Mouse (Mus musculus) limb, embryonic 15.5 days (tissue): ENCODE measurements at regions not wholly inside any gene's neighbourhood (a gene's known extent, or its start where the extent isn't known, plus 50 kb on each side); places are given as distances from the start of the nearest gene placed in this dataset.

ENCODE experiments used
- ATAC-seq: fragments of 200-750 bp; cut with Nextera tagmentation; 2 replicates; pipeline ENCODE4 v1.8.0; 2017; ENCODE audit warnings: low read depth, moderate TSS enrichment; ENCODE audit not compliant: insufficient number of reproducible peaks, low FRiP score, low TSS enrichment
- H3K27ac ChIP-seq: fragments of 300-500 bp; sonication (generic); 2 replicates; pipeline ENCODE4 v1.5.1; 2015; ENCODE audit warnings: moderate library complexity, mild to moderate bottlenecking, inconsistent platforms
- H3K27me3 ChIP-seq: fragments of 300-500 bp; sonication (generic); 2 replicates; pipeline ENCODE4 v1.6.1; 2015; ENCODE audit warnings: inconsistent platforms
- H3K36me3 ChIP-seq: fragments of 300-500 bp; sonication (generic); 2 replicates; pipeline ENCODE4 v1.6.1; 2015; ENCODE audit warnings: inconsistent platforms
- H3K4me1 ChIP-seq: fragments of 300-500 bp; sonication (generic); 2 replicates; pipeline ENCODE4 v1.6.1; 2015; ENCODE audit warnings: inconsistent platforms
- H3K4me2 ChIP-seq: fragments of 300-500 bp; sonication (generic); 2 replicates; pipeline ENCODE4 v1.6.1; 2015; ENCODE audit warnings: mild to moderate bottlenecking, inconsistent platforms
- H3K4me3 ChIP-seq: fragments of 300-500 bp; sonication (generic); 2 replicates; pipeline ENCODE4 v1.5.1; 2015; ENCODE audit warnings: mild to moderate bottlenecking, inconsistent platforms
- H3K9ac ChIP-seq: fragments of 300-500 bp; sonication (generic); 2 replicates; pipeline ENCODE4 v1.6.1; 2015; ENCODE audit warnings: inconsistent platforms
- H3K9me3 ChIP-seq: fragments of 300-500 bp; sonication (generic); 2 replicates; pipeline ENCODE4 v1.6.1; 2016; ENCODE audit warnings: inconsistent platforms
- WGBS: fragments of 180-500 bp; shearing (Covaris S2); methylation state at CpG from one replicate; pipeline ENCODE4 v1.1.7; 2015; 5-methylcytosine and 5-hydroxymethylcytosine counted together

GRCm38 (mm10) chr7:129975781-129976514, 384.3 kb downstream of the Wdr11 start:
- Histone ChIP-seq H3K4me2 (no peak overlapping the region), H3K9ac (no peak overlapping the region), H3K4me3 (no peak overlapping the region), H3K27ac (peak overlapping the region; percentile 75), H3K9me3 (no peaks in the 10 kb centered on the region), H3K36me3 (no peaks in the 10 kb centered on the region), H3K27me3 (no peaks in the 10 kb centered on the region), H3K4me1 (no peaks in the 10 kb centered on the region; the same call in 1 of the 2 replicates)
- WGBS, result 62% methylated on average over 21 of the region's 21 CpGs
- peak; percentile 58; the same call in 1 of the 2 replicates for ATAC-seq

GRCm38 (mm10) chr7:129978576-129978975, 386.9 kb downstream of the Wdr11 start:
- Histone ChIP-seq H3K9ac (no peak overlapping the region), H3K36me3 (no peaks in the 10 kb centered on the region), H3K27ac (no peak overlapping the region), H3K9me3 (no peaks in the 10 kb centered on the region), H3K27me3 (no peaks in the 10 kb centered on the region), H3K4me2 (no peak overlapping the region), H3K4me1 (peaks cover under 1% of the 10 kb centered on the region; the same call in 1 of the 2 replicates), H3K4me3 (no peak overlapping the region)
- no peak for ATAC-seq
- WGBS, result 74% methylated on average over 5 of the region's 5 CpGs

GRCm38 (mm10) chr7:129979337-129979736, 387.7 kb downstream of the Wdr11 start:
- no peak overlapping the region for H3K27ac ChIP-seq
- no peak overlapping the region for H3K9ac ChIP-seq
- H3K4me3 ChIP-seq, result no peak overlapping the region
- 58% methylated on average over 6 of the region's 6 CpGs for WGBS
- no peaks in the 10 kb centered on the region for H3K9me3 ChIP-seq
- H3K36me3 ChIP-seq, result no peaks in the 10 kb centered on the region
- no peak for ATAC-seq
- H3K4me1 ChIP-seq, result peaks cover 6% of the 10 kb centered on the region; the same call in 1 of the 2 replicates
- no peaks in the 10 kb centered on the region for H3K27me3 ChIP-seq
- no peak overlapping the region for H3K4me2 ChIP-seq

- Histone ChIP-seq H3K9me3 (no peaks in the 10 kb centered on the region), H3K4me2 (no peak overlapping the region), H3K4me1 (peaks cover 11% of the 10 kb centered on the region; the same call in 1 of the 2 replicates), H3K27me3 (no peaks in the 10 kb centered on the region), H3K36me3 (no peaks in the 10 kb centered on the region), H3K9ac (no peak overlapping the region), H3K27ac (no peak overlapping the region), H3K4me3 (no peak overlapping the region)
- no peak for ATAC-seq
- WGBS, result 81% methylated on average over 1 of the region's 1 CpGs
These were observed 388.8 kb downstream of the Wdr11 start for GRCm38 (mm10) chr7:129980501-129980900.

- Histone ChIP-seq H3K9ac (no peak overlapping the region), H3K4me3 (no peak overlapping the region), H3K27ac (no peak overlapping the region), H3K9me3 (no peaks in the 10 kb centered on the region), H3K4me1 (peaks cover 18% of the 10 kb centered on the region; the same call in 1 of the 2 replicates), H3K4me2 (no peak overlapping the region), H3K36me3 (no peaks in the 10 kb centered on the region), H3K27me3 (no peaks in the 10 kb centered on the region)
- WGBS, result 66% methylated on average over 5 of the region's 5 CpGs
- no peak for ATAC-seq
These were observed 390.7 kb downstream of the Wdr11 start for GRCm38 (mm10) chr7:129982411-129982810.

GRCm38 (mm10) chr7:129983601-129984120, 392.0 kb downstream of the Wdr11 start:
- Histone ChIP-seq H3K36me3 (no peaks in the 10 kb centered on the region), H3K27me3 (no peaks in the 10 kb centered on the region), H3K4me1 (peaks cover 20% of the 10 kb centered on the region; the same call in 1 of the 2 replicates), H3K27ac (peak overlapping the region; percentile 44; the same call in 1 of the 2 replicates), H3K9me3 (no peaks in the 10 kb centered on the region), H3K4me3 (no peak overlapping the region), H3K4me2 (no peak overlapping the region), H3K9ac (no peak overlapping the region)
- WGBS, result 69% methylated on average over 6 of the region's 6 CpGs
- no peak for ATAC-seq

- no peak for ATAC-seq
- peak overlapping the region; percentile 44; the same call in 1 of the 2 replicates for H3K27ac ChIP-seq
- H3K4me3 ChIP-seq, result no peak overlapping the region
- H3K9me3 ChIP-seq, result no peaks in the 10 kb centered on the region
- H3K27me3 ChIP-seq, result no peaks in the 10 kb centered on the region
- no peak overlapping the region for H3K4me2 ChIP-seq
- no peak overlapping the region for H3K9ac ChIP-seq
- 39% methylated on average over 9 of the region's 9 CpGs for WGBS
- H3K36me3 ChIP-seq, result no peaks in the 10 kb centered on the region
- H3K4me1 ChIP-seq, result peaks cover 20% of the 10 kb centered on the region; the same call in 1 of the 2 replicates
These were observed 392.7 kb downstream of the Wdr11 start for GRCm38 (mm10) chr7:129984367-129984766.

- 35% methylated on average over 6 of the region's 6 CpGs for WGBS
- no peak for ATAC-seq
- H3K27ac ChIP-seq, result no peak overlapping the region
These were observed 395.5 kb downstream of the Wdr11 start for GRCm38 (mm10) chr7:129987119-129987665.

GRCm38 (mm10) chr7:129987713-129988112, 396.1 kb downstream of the Wdr11 start:
- WGBS, result 71% methylated on average over 4 of the region's 4 CpGs
- no peaks in the 10 kb centered on the region for H3K9me3 ChIP-seq
- no peak overlapping the region for H3K4me2 ChIP-seq
- H3K27ac ChIP-seq, result no peak overlapping the region
- H3K4me1 ChIP-seq, result peaks cover 24% of the 10 kb centered on the region; the same call in 1 of the 2 replicates
- no peak for ATAC-seq
- no peak overlapping the region for H3K4me3 ChIP-seq
- H3K36me3 ChIP-seq, result no peaks in the 10 kb centered on the region
- H3K27me3 ChIP-seq, result no peaks in the 10 kb centered on the region
- no peak overlapping the region for H3K9ac ChIP-seq

More at GRCm38 (mm10) chr7:129987119-129987665, 395.5 kb downstream of the Wdr11 start:
- Histone ChIP-seq H3K36me3 (no peaks in the 10 kb centered on the region), H3K4me3 (no peak overlapping the region), H3K4me1 (peaks cover 24% of the 10 kb centered on the region; the same call in 1 of the 2 replicates), H3K4me2 (no peak overlapping the region), H3K9ac (no peak overlapping the region), H3K27me3 (no peaks in the 10 kb centered on the region), H3K9me3 (no peaks in the 10 kb centered on the region)

- Histone ChIP-seq H3K27ac (no peak overlapping the region), H3K36me3 (no peaks in the 10 kb centered on the region), H3K9me3 (no peaks in the 10 kb centered on the region), H3K4me3 (no peak overlapping the region), H3K9ac (no peak overlapping the region), H3K4me2 (no peak overlapping the region), H3K4me1 (peaks cover 7% of the 10 kb centered on the region; the same call in 1 of the 2 replicates), H3K27me3 (no peaks in the 10 kb centered on the region)
- WGBS, result 48% methylated on average over 14 of the region's 14 CpGs
- no peak for ATAC-seq
These were observed 402.0 kb downstream of the Wdr11 start for GRCm38 (mm10) chr7:129993446-129994223.

GRCm38 (mm10) chr7:129995529-129995928, 403.9 kb downstream of the Wdr11 start:
- ATAC-seq, result no peak
- WGBS, result 79% methylated on average over 7 of the region's 7 CpGs
- no peak overlapping the region for H3K4me3 ChIP-seq

More at GRCm38 (mm10) chr7:129995529-129995928, 403.9 kb downstream of the Wdr11 start:
- Histone ChIP-seq H3K4me2 (no peak overlapping the region), H3K9ac (no peak overlapping the region), H3K4me1 (peaks cover 10% of the 10 kb centered on the region; the same call in 1 of the 2 replicates), H3K27me3 (no peaks in the 10 kb centered on the region), H3K27ac (no peak overlapping the region), H3K9me3 (no peaks in the 10 kb centered on the region), H3K36me3 (no peaks in the 10 kb centered on the region)
